Mouse (Mus musculus) CH12.LX (cell line): ENCODE data around the gene Ccr8.

ENCODE experiments used
- CTCF ChIP-seq, 2 experiments: IDR thresholded peaks in 1 of 2; conservative IDR thresholded peaks in 1 of 2; 2 replicates each; pipeline ENCODE4 v1.5.1; 2011 to 2012; ENCODE audit warnings: low read depth in 2 of 2, low read length in 2 of 2, improper control_type of control experiment in 1 of 2, inconsistent platforms in 1 of 2, mild to moderate bottlenecking in 1 of 2, moderate library complexity in 1 of 2
- EP300 ChIP-seq: IDR thresholded peaks from 2 replicates; pipeline ENCODE4 v1.6.1; 2011; ENCODE audit warnings: low read length, improper control_type of control experiment
- GABPA ChIP-seq: IDR thresholded peaks from 2 replicates; pipeline ENCODE4 v1.6.1; 2012; ENCODE audit warnings: low read depth, low read length, improper control_type of control experiment, inconsistent platforms; ENCODE audit not compliant: insufficient replicate concordance
- JUN ChIP-seq: IDR thresholded peaks from 2 replicates; pipeline ENCODE4 v1.6.1; 2011; ENCODE audit warnings: low read depth, mild to moderate bottlenecking, low read length, improper control_type of control experiment, moderate library complexity; ENCODE audit not compliant: insufficient read depth
- MAX ChIP-seq: IDR thresholded peaks from 2 replicates; pipeline ENCODE4 v1.6.1; 2011; ENCODE audit warnings: low read length, improper control_type of control experiment
- MAZ ChIP-seq: IDR thresholded peaks from 2 replicates; pipeline ENCODE4 v1.6.1; 2012; ENCODE audit warnings: low read depth, mild to moderate bottlenecking, inconsistent platforms, low read length, improper control_type of control experiment, moderate library complexity
- MYC ChIP-seq: IDR thresholded peaks from 2 replicates; pipeline ENCODE4 v1.6.1; 2011; ENCODE audit warnings: low read depth, mild to moderate bottlenecking, improper control_type of control experiment, low read length
- RCOR1 ChIP-seq: conservative IDR thresholded peaks from 2 replicates; pipeline ENCODE4 v1.6.1; 2012; ENCODE audit warnings: low read depth, mild to moderate bottlenecking, inconsistent platforms, low read length, improper control_type of control experiment

DNA sequence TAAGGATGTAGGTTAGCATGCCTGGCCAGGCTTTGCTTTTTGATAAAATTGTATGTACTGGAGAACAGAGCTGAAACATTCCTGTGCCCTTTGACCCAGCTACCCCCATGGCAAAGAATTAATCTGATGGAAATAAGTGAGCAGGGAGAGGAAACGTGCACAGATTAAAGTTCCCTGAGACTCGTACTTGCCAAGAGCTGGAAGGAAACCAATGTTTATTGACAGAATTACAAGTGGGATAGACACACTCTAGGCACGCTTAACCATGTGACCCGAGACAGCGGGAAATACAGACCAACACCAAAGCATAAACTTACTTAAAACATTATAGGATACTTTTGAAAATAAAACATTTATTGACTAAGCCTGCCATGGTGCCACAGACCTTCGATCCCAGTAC, 43.4 kb upstream of the Ccr8 start:
- TF ChIP-seq CTCF (conservative IDR thresholded peaks at IDR 0.05 in 1 of 2, IDR thresholded peaks at IDR 0.05 in 1 of 2; ENCODE audit: low read depth in 2 of 2, low read length in 2 of 2) (no peak), JUN (no peak), RCOR1 (no peak), GABPA (no peak), EP300 (no peak), MAZ (no peak), MAX (no peak), MYC (no peak)
